Mouse (Mus musculus) limb, embryonic 14.5 days (tissue): ENCODE measurements around the gene Mboat7. TPM values are rescaled to one million over a fixed set of nuclear protein-coding genes. Genes with fewer than 3 reads are reported as not detected.

ENCODE experiments used
- ATAC-seq: fragments of 200-750 bp; cut with Nextera tagmentation; 2 replicates; pipeline ENCODE4 v1.8.0; 2017; ENCODE audit warnings: low read depth, moderate number of reproducible peaks, moderate TSS enrichment; ENCODE audit not compliant: low FRiP score
- DNase-seq: peaks from one replicate; pipeline ENCODE4 v3.0.0-alpha.2; 2015; ENCODE audit warnings: low spot score
- H3K27ac ChIP-seq: fragments of 300-500 bp; sonication (generic); replicated peaks from 2 replicates; pipeline ENCODE4 v1.5.1; 2014; ENCODE audit warnings: low read depth, mild to moderate bottlenecking, low read length, moderate library complexity, mixed read lengths
- H3K27me3 ChIP-seq: fragments of 300-500 bp; sonication (generic); 2 replicates; pipeline ENCODE4 v1.6.1; 2014; ENCODE audit warnings: low read length, mixed read lengths; ENCODE audit not compliant: control insufficient read depth, insufficient read depth
- H3K36me3 ChIP-seq: fragments of 300-500 bp; sonication (generic); 2 replicates; pipeline ENCODE4 v1.6.1; 2014; ENCODE audit warnings: mild to moderate bottlenecking, low read length, moderate library complexity, mixed read lengths; ENCODE audit not compliant: control insufficient read depth, insufficient read depth
- H3K4me1 ChIP-seq: fragments of 300-500 bp; sonication (generic); 2 replicates; pipeline ENCODE4 v1.6.1; 2014; ENCODE audit warnings: antibody characterized with exemption, low read length, mixed read lengths; ENCODE audit not compliant: control insufficient read depth, insufficient read depth
- H3K4me2 ChIP-seq: fragments of 300-500 bp; sonication (generic); replicated peaks from 2 replicates; pipeline ENCODE4 v1.6.1; 2014; ENCODE audit warnings: low read depth, mild to moderate bottlenecking, low read length, moderate library complexity; ENCODE audit not compliant: severe bottlenecking
- H3K4me3 ChIP-seq: fragments of 300-500 bp; sonication (generic); replicated peaks from 2 replicates; pipeline ENCODE4 v1.5.1; 2014; ENCODE audit warnings: low read length
- H3K9ac ChIP-seq: fragments of 300-500 bp; sonication (generic); 2 replicates; pipeline ENCODE4 v1.6.1; 2014; ENCODE audit warnings: mild to moderate bottlenecking, low read depth, low read length, moderate library complexity; ENCODE audit not compliant: severe bottlenecking
- H3K9me3 ChIP-seq: fragments of 300-500 bp; sonication (generic); 2 replicates; pipeline ENCODE4 v1.6.1; 2016; ENCODE audit warnings: low read length; ENCODE audit not compliant: control insufficient read depth
- POLR2A ChIP-seq: fragments of 200-500 bp; IDR thresholded peaks from 2 replicates; pipeline ENCODE4 v1.8.0; 2012; ENCODE audit warnings: inconsistent platforms, mild to moderate bottlenecking, moderate library complexity, borderline replicate concordance; ENCODE audit not compliant: insufficient read depth, insufficient read length; ENCODE audit errors: extremely low read depth
- WGBS: fragments of 180-500 bp; shearing (Covaris S2); extraction: QIAGEN DNeasy Blood & Tissue Kit; methylation state at CpG from one replicate; pipeline ENCODE4 v1.1.7; 2014; 5-methylcytosine and 5-hydroxymethylcytosine counted together
- microRNA-seq: library from miRNA; unstranded; fragments of <30 nt; microRNA quantifications from one replicate; pipeline ENCODE4, GENCODE M21; 2016
- polyA plus RNA-seq, 2 experiments: library from polyadenylated mRNA; depleted of rRNA in 1 of 2; stranded (reverse) in 1 of 2; unstranded in 1 of 2; fragments of >200 nt; fragmentation: Nextera tagmentation in 1 of 2; extraction: Ambion mirVana in 1 of 2; gene quantifications; 2 replicates each; pipeline versions ENCODE4 v1.2.1 to v1.2.3; 2012 to 2014

Mboat7 gene
- polyA plus RNA-seq, 2 experiments = 53.3 to 73.9 TPM

DNA sequence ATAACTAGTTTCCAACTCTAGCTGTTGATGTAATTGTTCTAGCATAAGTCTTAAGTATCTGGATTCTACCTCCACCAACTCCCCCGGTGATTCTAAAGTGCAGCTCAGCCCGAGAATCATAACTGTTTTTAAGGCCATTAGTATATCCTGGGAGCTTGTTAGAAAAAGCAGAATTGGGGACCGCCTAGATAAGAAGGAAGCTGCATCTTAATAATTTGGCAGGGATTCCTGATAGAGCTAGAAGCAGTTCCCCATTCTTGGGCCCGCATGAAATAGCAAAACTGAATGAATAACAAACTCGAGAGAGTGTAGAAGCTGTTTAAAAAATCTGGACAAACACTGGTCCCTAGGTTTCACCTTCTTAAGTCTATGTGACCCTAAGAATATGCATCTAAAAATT lies 49.9 kb downstream of the Mboat7 start:
- ATAC-seq (no peak), DNase-seq (no peak)
- Histone ChIP-seq H3K4me2 (no peak overlapping the region), H3K27me3 (no peaks in the 10 kb centered on the region), H3K27ac (no peak overlapping the region), H3K36me3 (peaks cover 31% of the 10 kb centered on the region), H3K9ac (no peak overlapping the region), H3K4me3 (no peak overlapping the region), H3K9me3 (no peaks in the 10 kb centered on the region), H3K4me1 (peaks cover 19% of the 10 kb centered on the region)
- no peak for TF ChIP-seq POLR2A
- 70% methylated on average over 5 of the region's 5 CpGs for WGBS

DNA sequence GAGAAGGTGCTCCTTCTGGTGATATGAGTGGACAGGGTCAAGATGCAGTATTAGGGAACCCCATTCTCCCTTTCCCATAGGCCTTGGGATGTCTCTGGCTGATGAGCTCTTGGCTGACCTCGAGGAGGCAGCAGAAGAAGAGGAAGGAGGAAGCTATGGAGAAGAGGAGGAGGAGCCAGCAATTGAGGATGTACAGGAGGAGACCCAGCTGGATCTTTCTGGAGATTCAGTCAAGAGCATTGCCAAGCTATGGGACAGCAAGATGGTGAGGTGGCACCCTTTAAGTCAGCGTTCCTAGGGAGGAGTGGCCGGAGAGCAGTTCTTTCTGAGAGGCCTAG lies 62.9 kb downstream of the Mboat7 start:
- Histone ChIP-seq H3K4me1 (peaks cover 20% of the 10 kb centered on the region), H3K4me2 (peak overlapping the region; percentile 96), H3K4me3 (peak overlapping the region; percentile 72), H3K36me3 (peaks cover 23% of the 10 kb centered on the region), H3K9ac (peak overlapping the region; percentile 71), H3K27me3 (no peaks in the 10 kb centered on the region), H3K9me3 (no peaks in the 10 kb centered on the region), H3K27ac (no peak overlapping the region)
- no peak for TF ChIP-seq POLR2A
- 66% methylated on average over 3 of the region's 3 CpGs for WGBS
- no peak for DNase-seq
- ATAC-seq = no peak

DNA sequence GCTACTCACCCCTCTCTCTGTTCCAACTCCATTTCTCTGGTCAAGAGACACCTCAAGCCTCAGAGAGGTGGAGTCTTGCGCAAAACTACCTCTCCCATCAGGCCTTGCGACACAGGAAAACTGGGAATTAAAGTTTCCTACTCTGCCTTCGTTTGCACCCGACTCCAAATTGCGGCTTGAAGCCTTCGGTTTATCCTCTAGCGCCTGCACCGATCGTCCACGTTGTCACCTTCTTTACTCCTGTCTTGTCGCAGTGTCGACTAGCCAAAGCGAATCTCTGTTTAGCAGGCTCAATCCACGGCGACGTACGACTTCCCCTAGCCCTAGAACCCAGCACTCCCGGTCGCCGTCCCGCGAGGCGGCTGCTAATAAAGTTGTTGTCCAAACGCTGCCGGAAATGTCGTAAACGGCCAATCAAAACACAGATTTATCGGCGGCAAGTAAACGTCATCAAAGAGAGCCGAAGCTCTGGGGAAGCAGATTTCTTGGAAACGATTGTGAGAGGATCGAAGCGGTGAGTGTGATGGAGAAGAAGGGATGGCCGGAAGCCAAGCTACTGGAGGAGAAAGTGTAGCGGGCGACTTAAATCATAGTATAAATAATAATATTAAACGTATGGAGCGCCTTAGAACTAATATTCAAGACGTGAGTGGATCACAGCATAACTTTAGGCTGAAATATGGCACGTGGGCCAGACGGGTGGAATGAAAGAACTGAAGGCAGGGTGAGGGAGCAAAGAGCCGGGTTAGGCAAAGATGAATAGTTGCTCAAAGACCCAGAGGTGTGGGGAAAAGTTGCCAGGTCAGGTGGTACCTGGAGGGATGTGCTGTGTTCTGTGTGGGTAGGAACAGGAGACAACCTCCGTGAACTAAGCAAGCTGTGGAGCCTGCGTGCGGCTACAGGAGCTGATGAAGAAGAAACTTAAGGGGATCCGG lies 63.5 kb downstream of the Mboat7 start, which contains the start of the genes Tfpt and Prpf31:
TSS of gene Tfpt (minus strand) at position 387 of the 935 bp plus-strand sequence.
TSS of gene Prpf31 (plus strand) at position 443 of the 935 bp plus-strand sequence.
- ATAC-seq (peak; percentile 94), DNase-seq (peak; percentile 94)
- H3K9ac ChIP-seq = peak within 1 kb of the TSS; percentile 71
- peak within 1 kb of the TSS; percentile 72 for H3K4me3 ChIP-seq
- H3K4me2 ChIP-seq = peak within 1 kb of the TSS; percentile 96
- no peaks in the 10 kb centered on the region for H3K9me3 ChIP-seq
- under 1% methylated on average over 47 of the region's 47 CpGs for WGBS
- H3K4me1 ChIP-seq = peaks cover 20% of the 10 kb centered on the region
- TF ChIP-seq POLR2A = 0 out of 2 replicates have a peak, but pooled peaks have one; percentile 10
- H3K36me3 ChIP-seq = peaks cover 19% of the 10 kb centered on the region
- peak within 1 kb of the TSS; percentile 82 for H3K27ac ChIP-seq
- no peaks in the 10 kb centered on the region for H3K27me3 ChIP-seq

DNA sequence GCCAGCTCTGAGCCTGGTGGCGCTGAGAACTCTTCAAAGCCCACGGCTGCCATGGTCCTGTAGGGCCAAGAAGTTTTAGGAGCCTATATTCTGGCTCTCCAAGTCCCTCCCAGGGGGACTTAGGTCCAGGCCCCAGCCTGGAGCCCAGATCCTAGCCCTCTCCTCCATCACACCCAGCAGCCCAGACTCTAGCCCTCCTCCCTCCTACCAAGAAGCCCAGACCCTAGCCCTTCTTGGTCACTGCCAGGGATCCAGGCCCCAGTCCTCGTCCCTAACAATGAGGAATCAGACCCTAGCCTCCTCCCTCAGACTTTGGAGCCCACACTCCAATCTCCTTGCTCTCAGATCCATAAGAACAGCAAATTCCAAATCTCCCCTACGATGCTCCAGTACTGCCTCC lies 64.3 kb downstream of the Mboat7 start:
- Histone ChIP-seq H3K27me3 (no peaks in the 10 kb centered on the region), H3K4me3 (peak overlapping the region; percentile 72), H3K4me1 (peaks cover 20% of the 10 kb centered on the region), H3K4me2 (peak overlapping the region; percentile 95), H3K36me3 (peaks cover 20% of the 10 kb centered on the region), H3K9me3 (no peaks in the 10 kb centered on the region), H3K9ac (peak overlapping the region; percentile 71), H3K27ac (no peak overlapping the region)
- DNase-seq (no peak), ATAC-seq (no peak)
- no peak for TF ChIP-seq POLR2A
- 28% methylated on average over 4 of the region's 4 CpGs for WGBS

Small RNA genes within 50 kb of the gene (microRNA-seq; reads per million reads assigned to microRNA genes)
- gene Mir3572 = 1.8 reads per million

Other genes starting within 250 kb of the Mboat7 start
- gene Tarm1, start 190.9 kb downstream of the Mboat7 start, polyA plus RNA-seq (2012; rRNA removed) = 0.48 and 0.65 TPM in 2 replicates
- 0.80 and 0.92 TPM in 2 replicates for gene Tarm1, start 190.9 kb downstream of the Mboat7 start, polyA plus RNA-seq (2014; fragmentation: Nextera tagmentation; extraction: Ambion mirVana)
- 1.1 and 1.9 TPM in 2 replicates for gene Oscar, start 77.4 kb downstream of the Mboat7 start, polyA plus RNA-seq (2012; rRNA removed)
- gene Oscar, start 77.4 kb downstream of the Mboat7 start, polyA plus RNA-seq (2014; fragmentation: Nextera tagmentation; extraction: Ambion mirVana) = 0.40 TPM in 2 replicates
- 232 and 238 TPM in 2 replicates for gene Ndufa3, start 76.2 kb downstream of the Mboat7 start, polyA plus RNA-seq (2012; rRNA removed)
- gene Ndufa3, start 76.2 kb downstream of the Mboat7 start, polyA plus RNA-seq (2014; fragmentation: Nextera tagmentation; extraction: Ambion mirVana) = 494 and 527 TPM in 2 replicates
- gene Tfpt, start 63.6 kb downstream of the Mboat7 start, polyA plus RNA-seq (2012; rRNA removed) = 21.5 and 31.9 TPM in 2 replicates
- 24.7 and 24.8 TPM in 2 replicates for gene Tfpt, start 63.6 kb downstream of the Mboat7 start, polyA plus RNA-seq (2014; fragmentation: Nextera tagmentation; extraction: Ambion mirVana)
- 52.0 and 64.9 TPM in 2 replicates for gene Prpf31, start 63.5 kb downstream of the Mboat7 start, polyA plus RNA-seq (2012; rRNA removed)
- 85.6 and 87.5 TPM in 2 replicates for gene Prpf31, start 63.5 kb downstream of the Mboat7 start, polyA plus RNA-seq (2014; fragmentation: Nextera tagmentation; extraction: Ambion mirVana)
- 108 and 144 TPM in 2 replicates for gene Cnot3, start 48.3 kb downstream of the Mboat7 start, polyA plus RNA-seq (2012; rRNA removed)
- 63.8 and 72.1 TPM in 2 replicates for gene Cnot3, start 48.3 kb downstream of the Mboat7 start, polyA plus RNA-seq (2014; fragmentation: Nextera tagmentation; extraction: Ambion mirVana)
- 6.0 and 10.5 TPM in 2 replicates for gene Leng1, start 27.7 kb downstream of the Mboat7 start, polyA plus RNA-seq (2012; rRNA removed)
- 12.6 and 14.6 TPM in 2 replicates for gene Leng1, start 27.7 kb downstream of the Mboat7 start, polyA plus RNA-seq (2014; fragmentation: Nextera tagmentation; extraction: Ambion mirVana)
- 20.2 and 21.0 TPM in 2 replicates for gene Tmc4, start 16.0 kb downstream of the Mboat7 start, polyA plus RNA-seq (2012; rRNA removed)
- 4.8 and 5.1 TPM in 2 replicates for gene Tmc4, start 16.0 kb downstream of the Mboat7 start, polyA plus RNA-seq (2014; fragmentation: Nextera tagmentation; extraction: Ambion mirVana)
- gene Tsen34, start 660 bp downstream of the Mboat7 start, polyA plus RNA-seq (2012; rRNA removed) = 193 and 271 TPM in 2 replicates
- gene Tsen34, start 660 bp downstream of the Mboat7 start, polyA plus RNA-seq (2014; fragmentation: Nextera tagmentation; extraction: Ambion mirVana) = 273 and 276 TPM in 2 replicates
- gene Rps9, start 10.5 kb upstream of the Mboat7 start, polyA plus RNA-seq (2012; rRNA removed) = 2,914 and 3,913 TPM in 2 replicates
- 1,650 and 1,670 TPM in 2 replicates for gene Rps9, start 10.5 kb upstream of the Mboat7 start, polyA plus RNA-seq (2014; fragmentation: Nextera tagmentation; extraction: Ambion mirVana)
- 1.0 and 1.4 TPM in 2 replicates for gene Pirb, start 26.9 kb upstream of the Mboat7 start, polyA plus RNA-seq (2012; rRNA removed)
- gene Pirb, start 26.9 kb upstream of the Mboat7 start, polyA plus RNA-seq (2014; fragmentation: Nextera tagmentation; extraction: Ambion mirVana) = 1.0 and 1.6 TPM in 2 replicates
- not detected in 2 replicates for gene Gm15448, start 132.2 kb upstream of the Mboat7 start, polyA plus RNA-seq (2012; rRNA removed)
- gene Gm15448, start 132.2 kb upstream of the Mboat7 start, polyA plus RNA-seq (2014; fragmentation: Nextera tagmentation; extraction: Ambion mirVana) = not detected in 2 replicates
- gene Pira2, start 151.5 kb upstream of the Mboat7 start, polyA plus RNA-seq (2012; rRNA removed) = 0.09 and 0.22 TPM in 2 replicates
- 0.12 and 0.32 TPM in 2 replicates for gene Pira2, start 151.5 kb upstream of the Mboat7 start, polyA plus RNA-seq (2014; fragmentation: Nextera tagmentation; extraction: Ambion mirVana)
- gene Gm14548, start 204.6 kb upstream of the Mboat7 start, polyA plus RNA-seq (2012; rRNA removed) = 0.05 and 0.14 TPM in 2 replicates
- gene Gm14548, start 204.6 kb upstream of the Mboat7 start, polyA plus RNA-seq (2014; fragmentation: Nextera tagmentation; extraction: Ambion mirVana) = 0.23 TPM in 1 of 2 replicates, not detected in the other
- 0.09 and 0.27 TPM in 2 replicates for gene Lilra6, start 222.0 kb upstream of the Mboat7 start, polyA plus RNA-seq (2012; rRNA removed)
- not detected in 2 replicates for gene Lilra6, start 222.0 kb upstream of the Mboat7 start, polyA plus RNA-seq (2014; fragmentation: Nextera tagmentation; extraction: Ambion mirVana)